ENCODE assay signal across 8 mouse cellular contexts in the genomic region with DNA sequence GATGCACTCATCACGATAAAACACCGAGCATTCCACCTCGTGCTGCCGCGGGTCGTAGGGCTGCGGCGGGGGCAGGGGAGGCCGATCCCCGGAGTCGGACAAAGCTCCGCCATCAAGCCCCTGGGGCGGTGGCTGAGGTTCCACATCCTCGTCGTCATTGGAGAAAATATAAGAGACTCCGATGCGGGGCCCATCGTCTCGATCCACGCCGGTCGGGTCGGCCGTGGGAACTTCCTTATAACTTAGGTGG. TPM values are rescaled to one million over a fixed set of nuclear protein-coding genes. Genes with fewer than 3 reads are reported as not detected.
DNase-seq lines count a peak whose midpoint lies in the region; ATAC-seq and TF ChIP-seq lines count a peak whose summit lies in the region.

No protein-coding gene starts in this region.

- H3K79me2 ChIP-seq in C2C12 (ENCODE audit: control insufficient read depth, insufficient read depth) (no peaks in the 10 kb centered on the region), macrophage (ENCODE audit: inconsistent target) (peaks cover 42% of the 10 kb centered on the region)

- no peak for TF ChIP-seq CTCF in C2C12 (IDR thresholded peaks at IDR 0.05; ENCODE audit: control insufficient read depth, insufficient read depth, insufficient read length)

- H3K4me3 ChIP-seq in C2C12 (ENCODE audit: insufficient read depth, poor library complexity, severe bottlenecking) (peak overlapping the region; percentile 19), macrophage (ENCODE audit: inconsistent target) (peak overlapping the region; percentile 93)
- H3K4me3 ChIP-seq in embryonic facial prominence, embryonic 15.5 days (replicated peaks), result peak overlapping the region; percentile 75
- peak overlapping the region; percentile 71 for H3K4me3 ChIP-seq in hindbrain, embryonic 13.5 days

- no peak overlapping the region for H3ac ChIP-seq in C2C12 (ENCODE audit: control insufficient read depth, insufficient read length, low read depth)

- no peaks in the 10 kb centered on the region for H3K36me3 ChIP-seq in C2C12 (ENCODE audit: control insufficient read depth, insufficient read depth)
- no peaks in the 10 kb centered on the region for H3K36me3 ChIP-seq in embryonic facial prominence, embryonic 15.5 days
- no peaks in the 10 kb centered on the region for H3K36me3 ChIP-seq in hindbrain, embryonic 13.5 days
- peaks cover 30% of the 10 kb centered on the region for H3K36me3 ChIP-seq in macrophage (ENCODE audit: inconsistent target)

- WGBS in embryonic facial prominence, embryonic 15.5 days, result under 1% methylated on average over 24 of the region's 24 CpGs
- WGBS in hindbrain, embryonic 13.5 days, result under 1% methylated on average over 24 of the region's 24 CpGs
- WGBS in macrophage (ENCODE audit: missing documents), result under 1% methylated on average over 24 of the region's 24 CpGs

- 0 out of 2 replicates have a peak, but pooled peaks cover 7% of the 10 kb centered on the region for H3K4me1 ChIP-seq in embryonic facial prominence, embryonic 15.5 days
- peaks cover 26% of the 10 kb centered on the region for H3K4me1 ChIP-seq in hindbrain, embryonic 13.5 days (replicated peaks)

- peak overlapping the region; percentile 98 for H3K4me2 ChIP-seq in embryonic facial prominence, embryonic 15.5 days (replicated peaks)
- peak overlapping the region; percentile 100 for H3K4me2 ChIP-seq in hindbrain, embryonic 13.5 days

- peaks cover 29% of the 10 kb centered on the region for H3K27me3 ChIP-seq in C2C12 (ENCODE audit: control insufficient read depth, insufficient read depth, insufficient read length)
- H3K27me3 ChIP-seq in embryonic facial prominence, embryonic 15.5 days, result no peaks in the 10 kb centered on the region
- peaks cover 6% of the 10 kb centered on the region; the same call in 1 of the 2 replicates for H3K27me3 ChIP-seq in hindbrain, embryonic 13.5 days

- DNase-seq in heart, adult 18-20 months, result peak; percentile 30 to 65
- DNase-seq in heart, postnatal 4 days, result no peak
- DNase-seq in adipocyte (ENCODE audit: low spot score), result no peak
- DNase-seq in thymus, postnatal 25 days, result no peak

- no peaks in the 10 kb centered on the region for H3K79me3 ChIP-seq in C2C12 (ENCODE audit: low read depth)

- no peaks in the 10 kb centered on the region for H3K9me3 ChIP-seq in embryonic facial prominence, embryonic 15.5 days (replicated peaks)
- H3K9me3 ChIP-seq in hindbrain, embryonic 13.5 days, result no peaks in the 10 kb centered on the region

- peak overlapping the region; percentile 95 for H3K27ac ChIP-seq in embryonic facial prominence, embryonic 15.5 days (replicated peaks)
- peak overlapping the region; percentile 65 for H3K27ac ChIP-seq in hindbrain, embryonic 13.5 days
- peak overlapping the region; percentile 86 for H3K27ac ChIP-seq in macrophage

- peak overlapping the region; percentile 61 for H3K9ac ChIP-seq in embryonic facial prominence, embryonic 15.5 days
- H3K9ac ChIP-seq in hindbrain, embryonic 13.5 days, result peak overlapping the region; percentile 81

- no peak for ATAC-seq in embryonic facial prominence, embryonic 15.5 days (ENCODE audit: insufficient number of reproducible peaks, low FRiP score, low TSS enrichment, low read depth)
- no peak; the same call in 1 of the 2 replicates for ATAC-seq in hindbrain, embryonic 13.5 days (ENCODE audit: low FRiP score)

TF ChIP-seq in C2C12, 6 proteins besides CTCF, POLR2A, EP300 and RAD21:
- no peak for TF ChIP-seq CEBPB (IDR thresholded peaks at IDR 0.05; ENCODE audit: low read depth)
- TF ChIP-seq MYOD1 (IDR thresholded peaks at IDR 0.05; ENCODE audit: control insufficient read depth, insufficient read length, low read depth), result no peak
- no peak for TF ChIP-seq FOSL1 (IDR thresholded peaks at IDR 0.05; ENCODE audit: insufficient read depth, low read length, poor library complexity, severe bottlenecking)
- TF ChIP-seq USF1 (IDR thresholded peaks at IDR 0.05; ENCODE audit: low read depth), result no peak
- TF ChIP-seq MYOG (IDR thresholded peaks at IDR 0.05; ENCODE audit: control insufficient read depth, extremely low read depth, insufficient read length), result no peak
- TF ChIP-seq MAX (IDR thresholded peaks at IDR 0.05), result no peak

RNA-seq across cellular contexts. Expression of gene Fam84b, which starts 30.0 kb away (rescaled TPM):
- total RNA-seq in heart, adult 18-20 months (2021), result 1 to 10 TPM; 5.1 to 5.7 TPM
- 1 to 10 TPM; 5.1 to 5.7 TPM for total RNA-seq in heart, postnatal 4 days (2021)
- 0.01 TPM for polyA plus RNA-seq in C2C12 (2012; fragmentation: generic; extraction: Trizol)
- 8.5 and 10.1 TPM in 2 replicates for polyA plus RNA-seq in embryonic facial prominence, embryonic 15.5 days (2015; fragmentation: Nextera tagmentation; extraction: Ambion mirVana)
- 8.9 and 15.4 TPM in 2 replicates for polyA plus RNA-seq in hindbrain, embryonic 13.5 days (2015; fragmentation: Nextera tagmentation; extraction: Ambion mirVana)
- total RNA-seq in macrophage (2018; cell fraction: chromatin; rRNA removed), result 10 to 100 TPM in 4 of 26 experiments, 1 to 10 TPM in 21, under 1 TPM in 1; 0.95 to 15.1 (median 2.8) TPM
- total RNA-seq in macrophage (2018; cell fraction: cytosol; rRNA removed), result 10 to 100 TPM in 9 of 26 experiments, 1 to 10 TPM in 17; 3.4 to 18.6 (median 8.5) TPM
- 10 to 100 TPM in 9 of 26 experiments, 1 to 10 TPM in 17; 3.5 to 23.1 (median 7.7) TPM for total RNA-seq in macrophage (2018; cell fraction: nucleus; rRNA removed)
- 6.5 to 12.8 TPM (median 10.6 TPM) in 3 replicates for polyA plus RNA-seq in macrophage (2018)

Comparison
In these comparisons a context has a peak if more than half of its experiments do, and no peak if none do; other contexts are left out.
1. DNase-seq: peak in heart, adult 18-20 months (2 of 2); none in heart, postnatal 4 days (single experiment), adipocyte (single experiment) and thymus, postnatal 25 days (single experiment).
2. H3K4me3 ChIP-seq: peak in every context shown above with its lines; median percentile 93 in macrophage; 75 in embryonic facial prominence, embryonic 15.5 days; 71 in hindbrain, embryonic 13.5 days; 19 in C2C12.
3. Peak in every context shown above with its lines, with median percentiles within 50 percentile points of each other: H3K27ac ChIP-seq.